Mouse (Mus musculus) embryonic facial prominence, embryonic 13.5 days (tissue): ENCODE results near the gene Mypop. TPM values are rescaled to one million over a fixed set of nuclear protein-coding genes. Genes with fewer than 3 reads are reported as not detected.
A peak's percentile ranks its signal among the peaks of the same experiment; 100 is the strongest.

Experiments
- ATAC-seq: fragments of 200-750 bp; cut with Nextera tagmentation; 2 replicates; pipeline ENCODE4 v1.8.0; 2017; ENCODE audit warnings: low read depth; ENCODE audit not compliant: insufficient number of reproducible peaks, insufficient read depth, low FRiP score, low TSS enrichment
- H3K27ac ChIP-seq: fragments of 300-500 bp; sonication (generic); 2 replicates; pipeline ENCODE4 v1.5.1; 2015; ENCODE audit warnings: moderate library complexity, mild to moderate bottlenecking, inconsistent platforms
- H3K27me3 ChIP-seq: fragments of 300-500 bp; sonication (generic); 2 replicates; pipeline ENCODE4 v1.6.1; 2015; ENCODE audit warnings: mild to moderate bottlenecking, inconsistent platforms
- H3K36me3 ChIP-seq: fragments of 300-500 bp; sonication (generic); 2 replicates; pipeline ENCODE4 v1.6.1; 2015; ENCODE audit warnings: mild to moderate bottlenecking, inconsistent platforms
- H3K4me1 ChIP-seq: fragments of 300-500 bp; sonication (generic); 2 replicates; pipeline ENCODE4 v1.6.1; 2015; ENCODE audit warnings: inconsistent platforms
- H3K4me2 ChIP-seq: fragments of 300-500 bp; sonication (generic); 2 replicates; pipeline ENCODE4 v1.6.1; 2015; ENCODE audit warnings: moderate library complexity, mild to moderate bottlenecking, inconsistent platforms
- H3K4me3 ChIP-seq: fragments of 300-500 bp; sonication (generic); 2 replicates; pipeline ENCODE4 v1.5.1; 2015; ENCODE audit warnings: mild to moderate bottlenecking, inconsistent platforms
- H3K9ac ChIP-seq: fragments of 300-500 bp; sonication (generic); 2 replicates; pipeline ENCODE4 v1.6.1; 2015; ENCODE audit warnings: mild to moderate bottlenecking, inconsistent platforms
- H3K9me3 ChIP-seq: fragments of 300-500 bp; sonication (generic); 2 replicates; pipeline ENCODE4 v1.6.1; 2016; ENCODE audit warnings: inconsistent platforms
- WGBS: fragments of 180-500 bp; shearing (Covaris S2); methylation state at CpG from one replicate; pipeline ENCODE4 v1.1.7; 2015; ENCODE audit warnings: mixed read lengths; 5-methylcytosine and 5-hydroxymethylcytosine counted together
- polyA plus RNA-seq: library from polyadenylated mRNA; unstranded; fragments of >200 nt; fragmentation: Nextera tagmentation; extraction: Ambion mirVana; gene quantifications from 2 replicates; pipeline ENCODE4 v1.2.1, GENCODE M21; 2015

Gene Mypop
- polyA plus RNA-seq, 1 experiment from 2014 or later: 6.7 TPM

DNA sequence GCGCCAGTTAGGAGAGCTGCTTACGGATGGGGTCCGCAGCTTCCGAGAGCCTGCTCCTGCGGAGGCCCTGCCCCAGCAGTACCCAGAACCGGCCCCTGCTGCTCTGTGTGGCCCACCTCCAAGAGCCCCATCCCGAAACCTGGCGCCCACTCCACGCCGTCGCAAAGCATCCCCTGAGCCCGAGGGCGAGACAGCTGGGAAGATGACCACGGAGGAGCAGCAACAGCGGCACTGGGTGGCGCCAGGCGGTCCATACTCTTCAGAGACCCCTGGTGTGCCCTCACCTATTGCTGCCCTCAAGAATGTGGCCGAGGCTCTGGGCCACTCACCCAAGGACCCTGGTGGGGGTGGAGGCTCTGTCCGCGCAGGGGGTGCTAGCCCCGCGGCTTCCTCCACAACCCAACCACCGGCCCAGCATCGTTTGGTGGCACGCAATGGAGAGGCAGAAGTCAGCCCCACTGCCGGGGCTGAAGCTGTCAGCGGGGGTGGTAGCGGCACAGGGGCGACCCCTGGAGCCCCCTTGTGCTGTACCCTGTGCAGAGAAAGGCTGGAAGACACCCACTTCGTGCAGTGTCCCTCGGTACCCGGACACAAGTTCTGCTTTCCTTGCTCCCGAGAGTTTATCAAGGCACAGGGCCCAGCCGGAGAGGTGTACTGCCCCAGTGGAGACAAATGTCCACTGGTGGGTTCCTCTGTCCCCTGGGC, 14.5 kb downstream of the Mypop start:
- peak overlapping the region; percentile 99 for H3K4me2 ChIP-seq
- peak overlapping the region; percentile 88 for H3K4me3 ChIP-seq
- peak overlapping the region; percentile 97 for H3K9ac ChIP-seq
- no peaks in the 10 kb centered on the region for H3K9me3 ChIP-seq
- no peak for ATAC-seq
- H3K4me1 ChIP-seq: peaks cover 49% of the 10 kb centered on the region
- H3K27me3 ChIP-seq: no peaks in the 10 kb centered on the region
- H3K36me3 ChIP-seq: peaks cover 32% of the 10 kb centered on the region
- 79% methylated on average over 34 of the region's 34 CpGs for WGBS
- no peak overlapping the region for H3K27ac ChIP-seq

- peak overlapping the region; percentile 88 for H3K4me3 ChIP-seq
Measured at GRCm38 (mm10) chr7:19006476-19006875, 15.4 kb downstream of the Mypop start.

GRCm38 (mm10) chr7:19007026-19007977, 16.3 kb downstream of the Mypop start:
- H3K4me2 ChIP-seq: peak overlapping the region; percentile 99; the same call in 1 of the 2 replicates
- ATAC-seq: no peak
- peaks cover 44% of the 10 kb centered on the region for H3K4me1 ChIP-seq
- no peak overlapping the region; the same call in 1 of the 2 replicates for H3K4me3 ChIP-seq
- H3K36me3 ChIP-seq: peaks cover 30% of the 10 kb centered on the region
- 82% methylated on average over 13 of the region's 13 CpGs for WGBS
- no peaks in the 10 kb centered on the region for H3K9me3 ChIP-seq
- H3K9ac ChIP-seq: no peak overlapping the region
- no peaks in the 10 kb centered on the region for H3K27me3 ChIP-seq
- H3K27ac ChIP-seq: no peak overlapping the region

More at GRCm38 (mm10) chr7:19006476-19006875, 15.4 kb downstream of the Mypop start:
- Histone ChIP-seq H3K9ac (no peak overlapping the region), H3K4me2 (peak overlapping the region; percentile 99), H3K9me3 (no peaks in the 10 kb centered on the region), H3K4me1 (peaks cover 44% of the 10 kb centered on the region), H3K36me3 (peaks cover 30% of the 10 kb centered on the region), H3K27me3 (no peaks in the 10 kb centered on the region), H3K27ac (no peak overlapping the region)
- no peak for ATAC-seq
- WGBS: 7% methylated on average over 12 of the region's 12 CpGs

DNA sequence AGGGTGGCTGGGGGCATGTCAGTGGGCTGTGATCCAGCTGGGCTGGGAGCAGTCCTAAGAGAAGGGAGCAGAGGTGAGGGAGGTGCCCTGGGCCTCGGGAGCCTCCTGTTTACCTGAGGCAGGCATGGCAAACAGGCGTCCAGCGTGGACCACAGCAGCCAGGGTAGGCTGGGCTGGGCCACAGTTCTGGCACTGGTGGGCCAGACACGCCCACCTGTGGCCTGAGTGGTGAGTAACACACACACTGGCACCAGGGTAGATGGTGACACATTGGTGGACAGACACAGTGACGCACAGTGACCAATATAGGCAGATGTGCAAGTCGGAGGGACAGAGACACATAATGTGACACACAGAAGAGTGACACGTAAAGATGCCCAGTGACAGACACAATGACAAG, 19.5 kb downstream of the Mypop start:
- Histone ChIP-seq H3K27ac (no peak overlapping the region), H3K4me2 (no peak overlapping the region), H3K9ac (no peak overlapping the region), H3K4me3 (no peak overlapping the region), H3K36me3 (peaks cover 23% of the 10 kb centered on the region), H3K9me3 (no peaks in the 10 kb centered on the region), H3K27me3 (no peaks in the 10 kb centered on the region), H3K4me1 (peaks cover 32% of the 10 kb centered on the region)
- no peak for ATAC-seq
- 72% methylated on average over 7 of the region's 7 CpGs for WGBS

DNA sequence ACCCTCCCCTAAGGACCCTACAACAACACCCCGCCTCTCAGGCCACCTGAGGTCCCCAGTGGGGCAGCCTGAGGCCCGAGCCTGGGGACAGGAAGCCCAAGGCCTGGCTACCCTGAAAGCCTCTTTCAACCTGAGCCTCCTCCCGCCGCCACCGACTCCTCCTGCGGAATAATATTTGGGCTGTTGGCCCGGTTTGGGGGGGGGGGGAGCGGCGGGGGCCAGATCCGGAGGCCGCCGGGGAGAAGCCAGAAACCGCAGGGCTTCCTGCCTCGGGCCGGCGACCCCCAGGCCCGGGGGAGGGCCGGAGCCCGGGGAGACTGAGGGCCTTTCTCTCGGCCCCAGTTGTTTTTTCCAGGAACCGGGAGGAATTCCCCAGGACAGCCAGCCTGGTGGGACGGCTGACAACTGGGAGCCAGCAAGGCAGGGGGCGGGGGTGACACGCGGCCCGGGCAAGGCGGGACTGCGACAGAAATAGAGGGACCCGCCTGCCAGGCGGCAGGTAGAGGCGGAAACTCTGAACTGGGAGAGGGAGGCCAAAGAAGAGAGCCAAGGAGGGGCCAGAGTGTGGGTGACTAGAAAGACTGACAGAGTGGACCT, 21.1 kb downstream of the Mypop start:
- peak; percentile 2; the same call in 1 of the 2 replicates for ATAC-seq
- WGBS: 1% methylated on average over 31 of the region's 31 CpGs
- Histone ChIP-seq H3K9me3 (no peaks in the 10 kb centered on the region), H3K9ac (peak overlapping the region; percentile 75), H3K4me2 (peak overlapping the region; percentile 69), H3K4me3 (peak overlapping the region; percentile 43), H3K27ac (peak overlapping the region; percentile 73), H3K36me3 (peaks cover 11% of the 10 kb centered on the region), H3K27me3 (no peaks in the 10 kb centered on the region), H3K4me1 (peaks cover 18% of the 10 kb centered on the region)

DNA sequence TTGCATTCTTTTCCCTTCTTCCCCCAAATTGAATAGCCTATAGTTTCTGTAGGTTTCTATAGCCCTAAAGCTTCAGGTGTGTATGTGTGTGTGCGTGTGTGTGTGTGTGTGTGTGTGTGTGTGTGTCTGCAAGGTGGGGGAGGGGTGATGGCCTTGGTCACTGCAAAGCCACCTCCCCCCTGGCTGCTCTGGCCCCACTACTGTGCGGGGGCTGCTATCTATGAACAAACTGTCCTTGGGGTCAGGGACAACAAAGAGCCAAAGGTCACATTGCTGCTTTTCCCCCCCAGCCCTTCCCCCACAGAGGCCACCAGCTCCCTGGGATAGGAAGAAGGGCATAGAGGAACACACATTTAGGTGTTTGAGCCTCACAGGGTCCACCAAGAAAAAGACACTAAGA, 21.8 kb downstream of the Mypop start:
- H3K4me1 ChIP-seq: peaks cover 12% of the 10 kb centered on the region; the same call in 1 of the 2 replicates
- no peak overlapping the region; the same call in 1 of the 2 replicates for H3K9ac ChIP-seq
- H3K4me2 ChIP-seq: peak overlapping the region; percentile 69; the same call in 1 of the 2 replicates
- H3K36me3 ChIP-seq: peaks cover 3% of the 10 kb centered on the region; the same call in 1 of the 2 replicates
- 0 out of 2 replicates have a peak overlapping the region, but pooled peaks have one; percentile 73 for H3K27ac ChIP-seq
- no peaks in the 10 kb centered on the region for H3K27me3 ChIP-seq
- no peaks in the 10 kb centered on the region for H3K9me3 ChIP-seq
- H3K4me3 ChIP-seq: no peak overlapping the region
- no peak for ATAC-seq
- 55% methylated on average over 2 of the region's 2 CpGs for WGBS

- Histone ChIP-seq H3K4me2 (no peak overlapping the region), H3K4me3 (no peak overlapping the region), H3K9ac (no peak overlapping the region), H3K27me3 (no peaks in the 10 kb centered on the region), H3K9me3 (no peaks in the 10 kb centered on the region), H3K36me3 (no peaks in the 10 kb centered on the region), H3K27ac (no peak overlapping the region), H3K4me1 (peaks cover 12% of the 10 kb centered on the region; the same call in 1 of the 2 replicates)
- 70% methylated on average over 15 of the region's 15 CpGs for WGBS
- no peak for ATAC-seq
Measured at GRCm38 (mm10) chr7:19014452-19014851, 23.4 kb downstream of the Mypop start.

GRCm38 (mm10) chr7:19016042-19016441, 25.0 kb downstream of the Mypop start:
- H3K4me3 ChIP-seq: no peak overlapping the region

GRCm38 (mm10) chr7:19017909-19018308, 26.9 kb downstream of the Mypop start:
- Histone ChIP-seq H3K4me3 (no peak overlapping the region), H3K9ac (no peak overlapping the region), H3K27me3 (peaks cover 34% of the 10 kb centered on the region), H3K4me1 (no peaks in the 10 kb centered on the region), H3K4me2 (no peak overlapping the region), H3K9me3 (no peaks in the 10 kb centered on the region), H3K27ac (no peak overlapping the region), H3K36me3 (no peaks in the 10 kb centered on the region)
- no peak for ATAC-seq
- 89% methylated on average over 7 of the region's 7 CpGs for WGBS

More at GRCm38 (mm10) chr7:19016042-19016441, 25.0 kb downstream of the Mypop start:
- no peak for ATAC-seq
- 88% methylated on average over 4 of the region's 4 CpGs for WGBS
- H3K9me3 ChIP-seq: no peaks in the 10 kb centered on the region
- H3K4me1 ChIP-seq: peaks cover 12% of the 10 kb centered on the region; the same call in 1 of the 2 replicates
- H3K36me3 ChIP-seq: no peaks in the 10 kb centered on the region
- no peak overlapping the region for H3K27ac ChIP-seq
- no peak overlapping the region for H3K9ac ChIP-seq
- no peak overlapping the region for H3K4me2 ChIP-seq
- peaks cover 16% of the 10 kb centered on the region for H3K27me3 ChIP-seq

GRCm38 (mm10) chr7:19021048-19021447, 30.0 kb downstream of the Mypop start:
- H3K27ac ChIP-seq: no peak overlapping the region
- no peak for ATAC-seq
- WGBS: 16% methylated on average over 8 of the region's 8 CpGs
- H3K27me3 ChIP-seq: peaks cover 44% of the 10 kb centered on the region
- no peak overlapping the region for H3K9ac ChIP-seq
- no peak overlapping the region for H3K4me3 ChIP-seq
- H3K36me3 ChIP-seq: no peaks in the 10 kb centered on the region
- no peak overlapping the region for H3K4me2 ChIP-seq
- H3K4me1 ChIP-seq: peaks cover 19% of the 10 kb centered on the region
- H3K9me3 ChIP-seq: no peaks in the 10 kb centered on the region
